In genomic region chr1:171246709-171247452, GRCm38 (mm10) we compare ENCODE assay signal across 8 mouse cellular contexts. TPM values are rescaled to one million over a fixed set of nuclear protein-coding genes. Genes with fewer than 3 reads are reported as not detected.
DNase-seq lines count a peak whose midpoint lies in the region; ATAC-seq and TF ChIP-seq lines count a peak whose summit lies in the region.

No protein-coding gene starts in this region.

- peaks cover 53% of the 10 kb centered on the region for H3K4me1 ChIP-seq in hindbrain, embryonic 13.5 days (replicated peaks)

- peak; percentile 88 for DNase-seq in Patski (ENCODE audit: low read depth, low spot score)
- peak; percentile 99 for DNase-seq in cerebellum, postnatal 14 days
- DNase-seq in frontal cortex, postnatal 14 days (ENCODE audit: low spot score in 2 of 2) = peak; percentile 96 to 98
- DNase-seq in layer of hippocampus, postnatal 25 days (ENCODE audit: extremely low spot score in 1 of 2, low spot score in 1 of 2) = peak; percentile 98
- DNase-seq in lung, postnatal 25 days (ENCODE audit: low spot score) = peak; percentile 99
- peak; percentile 100 for DNase-seq in retina, embryonic 14.5 days (ENCODE audit: low spot score)
- DNase-seq in thymus, postnatal 4 days = peak; percentile 98

- no peak for TF ChIP-seq CTCF in Patski (IDR thresholded peaks at IDR 0.05)

- peak overlapping the region; percentile 81 for H3K27ac ChIP-seq in hindbrain, embryonic 13.5 days

- H3K9me3 ChIP-seq in hindbrain, embryonic 13.5 days = no peaks in the 10 kb centered on the region

- in situ Hi-C loops in Patski (cut with MboI; ENCODE audit: low pct_unique_long_range_greater_than_20kb) = no loop called here

- peak overlapping the region; percentile 72 for H3K4me3 ChIP-seq in hindbrain, embryonic 13.5 days

- peak overlapping the region; percentile 77 for H3K4me2 ChIP-seq in hindbrain, embryonic 13.5 days

- POLR2A ChIA-PET in Patski (lab: Charles Lee) = interaction anchor here (1.6 kb wide), 1 partner anchor 23 kb away, joined by 5 read pairs; the partner anchor contains the start of gene B4galt3

- CTCF ChIA-PET in Patski (lab: Charles Lee) = interaction anchor here (1.1 to 1.3 kb wide), 3 partner anchors 10 to 35 kb away, joined by 3 to 4 read pairs (median 3); no protein-coding TSS in a partner anchor

- under 1% methylated on average over 41 of the region's 41 CpGs for WGBS in hindbrain, embryonic 13.5 days

- H3K36me3 ChIP-seq in hindbrain, embryonic 13.5 days = peaks cover 28% of the 10 kb centered on the region

- peak; percentile 78 for ATAC-seq in Patski
- ATAC-seq in hindbrain, embryonic 13.5 days (ENCODE audit: low FRiP score) = peak; percentile 93

- no peaks in the 10 kb centered on the region for H3K27me3 ChIP-seq in Patski
- no peaks in the 10 kb centered on the region for H3K27me3 ChIP-seq in hindbrain, embryonic 13.5 days

- H3K9ac ChIP-seq in hindbrain, embryonic 13.5 days = peak overlapping the region; percentile 96

RNA-seq across cellular contexts. Expression of gene Adamts4, which starts 3.3 kb away (rescaled TPM):
- polyA plus RNA-seq in Patski (2021) = 21.8 TPM
- 4.9 and 5.0 TPM in 2 replicates for polyA plus RNA-seq in hindbrain, embryonic 13.5 days (2015; fragmentation: Nextera tagmentation; extraction: Ambion mirVana)
- 10 to 100 TPM; 23.5 to 26.1 TPM for total RNA-seq in layer of hippocampus, postnatal 25 days (2021)

RNA-seq across cellular contexts. Expression of gene Ndufs2, which starts 4.3 kb away (rescaled TPM):
- 436 TPM for polyA plus RNA-seq in Patski (2021)
- polyA plus RNA-seq in hindbrain, embryonic 13.5 days (2015; fragmentation: Nextera tagmentation; extraction: Ambion mirVana) = 222 and 228 TPM in 2 replicates
- 100 to 1,000 TPM; 280 to 296 TPM for total RNA-seq in layer of hippocampus, postnatal 25 days (2021)

RNA-seq across cellular contexts. Expression of gene Fcer1g, which starts 12.7 kb away (rescaled TPM):
- 0.49 TPM for polyA plus RNA-seq in Patski (2021)
- polyA plus RNA-seq in hindbrain, embryonic 13.5 days (2015; fragmentation: Nextera tagmentation; extraction: Ambion mirVana) = 29.4 and 33.8 TPM in 2 replicates
- total RNA-seq in layer of hippocampus, postnatal 25 days (2021) = 10 to 100 TPM; 13.1 to 15.8 TPM

RNA-seq across cellular contexts. Expression of gene Apoa2, which starts 22.0 kb away (rescaled TPM):
- polyA plus RNA-seq in Patski (2021) = not detected
- polyA plus RNA-seq in hindbrain, embryonic 13.5 days (2015; fragmentation: Nextera tagmentation; extraction: Ambion mirVana) = 4.4 and 6.0 TPM in 2 replicates
- 1 to 10 TPM; 1.9 to 2.3 TPM for total RNA-seq in layer of hippocampus, postnatal 25 days (2021)

RNA-seq across cellular contexts. Expression of gene B4galt3, which starts 23.2 kb away (rescaled TPM):
- 57.5 TPM for polyA plus RNA-seq in Patski (2021)
- 105 and 110 TPM in 2 replicates for polyA plus RNA-seq in hindbrain, embryonic 13.5 days (2015; fragmentation: Nextera tagmentation; extraction: Ambion mirVana)
- 10 to 100 TPM; 63.9 to 66.7 TPM for total RNA-seq in layer of hippocampus, postnatal 25 days (2021)

Comparison
In these comparisons a context has a peak if more than half of its experiments do, and no peak if none do; other contexts are left out.
1. Peak in every context shown above with its lines: DNase-seq, ATAC-seq, H3K4me3 ChIP-seq and H3K27ac ChIP-seq.
2. RNA of gene Fcer1g, which starts 12.7 kb away (polyA plus RNA-seq): 29.4 to 33.8 TPM in hindbrain, embryonic 13.5 days; 0.49 TPM in Patski (single experiment); every median in the first group is over 10 times any median in the second.